Mouse (Mus musculus) left cerebral cortex, postnatal 36 days (tissue): ENCODE measurements around the gene Hpcal1. TPM values are rescaled to one million over a fixed set of nuclear protein-coding genes. Genes with fewer than 3 reads are reported as not detected.

ENCODE experiments used
- DNase-seq, 2 experiments: peaks; one replicate each; pipeline ENCODE4 v3.0.0; 2021 to 2022; ENCODE audit warnings: low spot score in 2 of 2, mixed read lengths in 1 of 2
- intact Hi-C: fragments of 180-260 bp; cut with DNase I; formaldehyde crosslinking; loops from one replicate; pipeline ENCODE4 v1.15.1; 2025
- total RNA-seq, 2 experiments: library from RNA; stranded (reverse); gene quantifications; 2 replicates each; pipeline ENCODE4 v1.2.3; 2021

The Hpcal1 gene
- total RNA-seq, 2 experiments from 2014 or later: 82.6 to 94.5 TPM

DNA sequence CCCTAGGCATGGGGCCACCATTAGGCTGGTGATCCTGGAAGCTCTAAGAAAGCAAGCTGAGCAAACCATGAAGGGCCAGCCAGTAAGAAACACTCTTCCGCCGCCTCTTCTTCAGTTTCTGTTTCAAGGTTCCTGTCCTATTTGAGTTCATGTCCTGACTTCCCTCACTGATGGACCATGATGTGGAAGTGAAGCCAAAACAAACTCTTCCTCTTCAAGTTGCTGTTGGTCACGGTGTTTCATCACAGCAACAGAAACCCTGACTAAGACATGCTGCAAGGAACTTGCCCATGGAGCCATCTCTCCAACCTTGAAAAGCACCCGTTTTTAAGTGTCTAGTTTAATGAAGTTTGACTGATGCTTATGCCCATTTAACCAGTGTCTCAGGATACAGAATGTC lies 11.1 kb upstream of the Hpcal1 start:
- DNase-seq: no peak
- intact Hi-C loops: no loop called here

DNA sequence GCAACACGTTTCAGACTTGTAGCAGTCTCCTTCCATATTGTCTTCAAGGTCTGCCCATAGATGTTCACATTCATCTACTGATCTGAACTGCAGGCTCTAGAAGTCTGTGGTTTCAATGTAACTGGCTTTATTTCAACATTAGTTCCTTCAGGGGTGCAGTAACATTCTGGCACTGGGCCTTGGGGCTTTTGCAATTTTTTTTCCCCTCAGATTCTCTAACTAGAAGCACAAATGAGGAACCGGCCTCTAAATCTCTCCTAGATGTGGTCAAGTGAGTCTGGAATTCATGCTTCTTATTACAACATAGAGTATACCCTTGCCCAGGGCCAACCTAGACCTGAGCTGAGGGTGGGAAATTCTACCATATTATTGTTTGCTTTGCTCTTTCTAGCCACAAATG lies 8.5 kb upstream of the Hpcal1 start:
- intact Hi-C loops: no loop called here
- no peak for DNase-seq

DNA sequence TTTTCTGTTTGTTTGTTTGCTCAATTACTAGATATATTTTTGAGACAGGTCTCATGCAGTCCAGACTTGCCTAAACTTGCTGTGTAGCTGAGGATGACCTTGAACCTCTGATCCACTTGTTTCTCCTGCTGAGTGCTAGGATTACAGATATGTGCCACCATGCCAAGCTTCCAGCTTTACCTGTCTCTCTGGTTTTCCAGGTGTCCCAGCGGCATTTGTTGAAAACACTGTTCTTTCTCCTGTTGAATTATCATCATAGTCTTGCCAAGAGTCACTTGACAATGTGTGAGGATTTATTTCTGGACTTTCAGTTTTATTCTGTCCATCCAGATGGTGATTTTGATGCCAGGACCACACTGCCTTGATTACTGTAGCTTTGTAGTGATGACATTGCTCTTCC lies 6.3 kb upstream of the Hpcal1 start:
- intact Hi-C loops: no loop called here
- no peak for DNase-seq

DNA sequence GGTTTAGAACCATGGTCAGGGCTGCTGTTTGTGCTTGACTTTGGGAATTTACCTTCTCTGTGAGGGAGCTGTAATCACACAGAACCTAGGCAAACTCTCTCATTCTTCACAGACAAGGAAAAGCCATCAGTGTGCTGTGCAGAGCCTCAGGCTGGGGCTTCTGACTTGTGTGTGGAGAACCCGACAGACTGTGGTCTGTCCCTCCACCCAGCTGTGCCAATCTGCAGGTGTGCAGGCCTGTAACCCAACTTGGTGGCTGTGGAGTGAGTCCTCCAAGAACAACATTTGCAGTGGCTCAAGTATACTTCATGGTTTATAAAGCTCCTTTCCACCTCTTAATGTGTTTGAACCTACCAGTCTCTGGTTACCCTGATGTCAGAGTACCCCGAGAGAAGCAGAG lies 4.5 kb upstream of the Hpcal1 start:
- intact Hi-C loops: no loop called here
- no peak for DNase-seq

DNA sequence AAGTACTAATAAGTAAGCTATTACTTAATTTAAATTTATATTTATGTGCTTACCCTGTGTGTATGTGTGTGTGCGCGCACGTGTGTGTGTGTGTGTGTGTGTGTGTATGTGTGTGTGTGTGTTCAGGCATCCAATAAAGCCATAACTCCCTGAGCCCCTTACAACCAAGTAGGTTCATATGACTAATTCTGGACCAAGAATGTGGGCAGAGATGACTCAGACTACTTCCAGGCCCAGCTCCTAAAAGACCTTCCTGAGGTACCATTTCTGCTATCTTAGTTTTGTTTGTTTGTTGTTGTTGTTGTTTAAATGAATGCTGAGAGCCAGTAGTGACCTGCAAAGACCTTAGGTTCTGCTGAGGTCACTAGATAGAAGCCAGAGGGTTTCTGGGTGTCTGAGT lies 1.7 kb upstream of the Hpcal1 start:
- DNase-seq: no peak
- intact Hi-C loops: no loop called here

GRCm38 (mm10) chr12:17689931-17690563 lies 609 bp upstream of the Hpcal1 start:
- intact Hi-C loops: loop anchor here (10.0 kb wide), 1 partner anchor 135 kb away; no protein-coding TSS in a partner anchor
- no peak for DNase-seq

DNA sequence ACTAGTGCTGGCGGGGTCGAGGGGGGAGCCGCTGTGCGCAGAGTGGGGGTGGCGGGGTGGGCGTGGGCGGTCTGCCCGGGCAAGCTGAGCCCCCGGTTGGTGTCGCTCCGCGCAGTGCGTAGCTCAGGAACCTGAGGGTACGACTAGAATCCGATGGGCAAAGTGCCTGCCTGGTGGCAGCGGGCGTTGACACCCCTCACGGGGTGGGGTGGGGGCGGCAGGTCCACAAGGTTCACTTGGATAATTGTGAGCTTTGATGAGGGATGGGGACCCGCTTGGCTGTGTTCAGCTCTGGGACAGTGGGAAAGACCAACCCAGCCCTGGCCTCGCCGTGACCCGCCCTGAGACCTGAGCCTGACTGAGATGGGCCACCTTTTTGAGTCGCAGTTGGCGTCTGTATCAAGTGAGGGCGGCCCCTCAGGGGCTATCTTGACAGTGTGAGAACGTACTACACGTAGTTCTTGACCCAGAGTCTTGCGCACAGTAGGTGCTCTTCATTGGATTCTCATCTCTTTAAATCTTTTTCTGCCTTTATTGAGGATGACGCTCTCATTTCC lies 742 bp downstream of the Hpcal1 start:
- DNase-seq: no peak
- intact Hi-C loops: loop anchor here (10.0 kb wide), 1 partner anchor 137 kb away; no protein-coding TSS in a partner anchor

GRCm38 (mm10) chr12:17691891-17692321 lies 1.2 kb downstream of the Hpcal1 start:
- DNase-seq: peak in 1 of 2 experiments; percentile 25
- intact Hi-C loops: loop anchor here (10.0 kb wide), 1 partner anchor 137 kb away; no protein-coding TSS in a partner anchor

- DNase-seq: no peak
- intact Hi-C loops: loop anchor here (10.0 kb wide), 1 partner anchor 138 kb away; no protein-coding TSS in a partner anchor
Measured at GRCm38 (mm10) chr12:17692356-17692755, 1.7 kb downstream of the Hpcal1 start.

DNA sequence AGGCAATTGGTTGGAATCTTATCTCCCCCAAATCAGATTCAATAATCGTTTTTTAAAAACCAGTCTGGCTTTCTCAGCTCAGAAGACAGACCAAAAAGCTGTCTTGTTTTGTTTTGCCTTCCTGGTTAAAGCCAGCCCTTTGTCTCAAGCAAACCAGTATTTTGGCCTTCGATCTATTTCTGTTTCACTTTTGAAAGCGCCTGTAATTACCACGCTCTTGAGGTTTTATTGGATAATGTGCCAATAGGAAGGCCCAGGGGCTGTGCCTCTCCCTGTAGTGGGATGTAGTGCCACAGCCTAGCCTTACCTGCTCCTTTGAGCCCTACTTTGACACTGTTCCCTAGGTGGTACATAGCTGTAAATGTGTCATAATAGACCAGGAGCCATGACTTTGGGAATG lies 2.3 kb downstream of the Hpcal1 start:
- DNase-seq: no peak
- intact Hi-C loops: loop anchor here (10.0 kb wide), 1 partner anchor 138 kb away; no protein-coding TSS in a partner anchor

DNA sequence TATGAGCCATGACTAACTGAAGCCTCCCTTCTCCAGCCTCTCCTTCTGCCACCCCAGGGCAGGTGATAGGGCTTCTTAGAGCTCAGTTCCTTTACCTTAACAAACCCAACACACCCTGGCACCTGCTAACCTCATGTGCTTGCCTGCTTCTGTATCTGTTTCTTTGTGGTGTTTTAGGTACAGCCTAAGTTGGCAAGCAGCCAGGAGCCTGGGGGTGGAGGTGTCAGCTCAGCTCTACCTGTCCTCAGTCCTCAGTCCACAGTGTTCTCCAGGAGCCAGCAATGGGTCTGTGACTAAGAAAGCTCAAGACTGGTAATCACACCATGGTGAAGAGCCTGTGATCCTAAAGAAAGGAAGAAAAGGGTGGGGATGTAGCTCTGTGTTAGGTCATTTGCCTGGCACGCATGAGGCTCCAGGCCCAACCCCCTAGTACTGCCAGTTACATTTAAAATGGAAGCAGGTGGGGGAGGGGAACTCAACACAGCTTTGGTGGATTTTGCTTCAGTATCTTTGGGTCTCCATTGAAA lies 4.0 kb downstream of the Hpcal1 start:
- DNase-seq: no peak
- intact Hi-C loops: loop anchor here (10.0 kb wide), 1 partner anchor 140 kb away; no protein-coding TSS in a partner anchor

DNA sequence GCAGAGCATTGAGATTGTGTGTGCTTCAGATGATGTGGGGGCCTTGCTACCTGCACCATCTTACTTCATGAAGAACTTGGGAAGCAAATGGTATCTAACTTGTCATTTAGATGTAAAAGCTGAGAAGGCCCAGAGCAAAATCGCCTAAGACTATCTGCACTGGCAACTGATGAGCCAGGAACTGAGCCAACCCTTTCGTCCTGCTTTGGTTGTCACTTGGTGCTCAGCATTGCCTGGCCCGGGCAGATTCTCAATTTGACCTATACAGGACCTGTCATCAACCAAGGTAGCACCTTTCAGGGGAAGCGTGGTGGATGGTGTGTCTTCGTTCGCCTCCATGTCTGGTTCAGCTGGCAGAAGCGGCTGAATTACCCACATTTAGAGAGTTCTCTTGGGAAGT lies 5.7 kb downstream of the Hpcal1 start:
- intact Hi-C loops: loop anchor here (10.0 kb wide), 1 partner anchor 142 kb away; no protein-coding TSS in a partner anchor

DNA sequence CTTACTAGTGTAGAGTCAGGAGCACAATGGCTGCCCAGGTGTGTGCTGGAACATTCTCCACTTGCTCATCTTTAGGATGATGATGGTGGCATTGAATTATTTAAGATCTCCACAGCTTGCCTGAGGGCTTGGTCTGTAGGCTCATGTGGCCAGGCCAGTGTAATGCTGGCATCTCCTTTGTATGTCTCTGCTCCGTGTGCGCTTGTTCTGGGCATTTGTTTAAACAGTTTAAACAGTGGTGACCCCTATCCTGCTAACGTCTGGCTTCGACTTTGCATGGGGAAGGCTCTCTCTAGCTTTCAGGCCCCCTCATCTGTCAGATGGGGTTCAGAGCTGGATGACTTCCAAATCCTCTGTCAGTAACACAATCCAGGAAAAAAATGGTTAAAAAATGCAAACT lies 8.3 kb downstream of the Hpcal1 start:
- intact Hi-C loops: loop anchor here (10.0 kb wide), 1 partner anchor 144 kb away; no protein-coding TSS in a partner anchor
- DNase-seq: no peak

More for the DNA sequence above, 5.7 kb downstream of the Hpcal1 start:
- DNase-seq: no peak

DNA sequence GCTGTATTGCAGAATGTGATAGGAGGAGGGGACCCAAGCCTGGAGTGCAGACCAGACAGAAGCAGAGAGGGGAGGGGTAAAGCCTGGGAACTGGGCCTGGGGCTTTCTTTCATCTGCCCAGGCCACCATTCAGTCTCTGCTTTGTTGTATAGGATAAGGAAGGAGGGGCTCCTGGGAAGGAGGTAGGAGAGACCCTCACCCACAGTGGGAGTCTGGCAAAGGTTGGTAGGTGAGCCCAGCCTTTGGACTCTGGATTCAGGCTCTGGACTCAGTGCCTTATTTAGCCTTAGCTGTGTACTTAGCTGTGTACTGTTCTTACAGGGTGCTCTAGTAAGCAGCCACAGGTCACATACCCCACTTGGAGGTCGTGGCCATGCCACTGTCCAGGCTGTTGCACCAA lies 8.8 kb downstream of the Hpcal1 start:
- intact Hi-C loops: loop anchor here (10.0 kb wide), 1 partner anchor 145 kb away; no protein-coding TSS in a partner anchor
- DNase-seq: no peak

- no peak for DNase-seq
- intact Hi-C loops: no loop called here
Measured at GRCm38 (mm10) chr12:17701131-17701720, 10.6 kb downstream of the Hpcal1 start.

- DNase-seq: no peak
- intact Hi-C loops: no loop called here
Measured at GRCm38 (mm10) chr12:17701795-17702194, 11.1 kb downstream of the Hpcal1 start.

DNA sequence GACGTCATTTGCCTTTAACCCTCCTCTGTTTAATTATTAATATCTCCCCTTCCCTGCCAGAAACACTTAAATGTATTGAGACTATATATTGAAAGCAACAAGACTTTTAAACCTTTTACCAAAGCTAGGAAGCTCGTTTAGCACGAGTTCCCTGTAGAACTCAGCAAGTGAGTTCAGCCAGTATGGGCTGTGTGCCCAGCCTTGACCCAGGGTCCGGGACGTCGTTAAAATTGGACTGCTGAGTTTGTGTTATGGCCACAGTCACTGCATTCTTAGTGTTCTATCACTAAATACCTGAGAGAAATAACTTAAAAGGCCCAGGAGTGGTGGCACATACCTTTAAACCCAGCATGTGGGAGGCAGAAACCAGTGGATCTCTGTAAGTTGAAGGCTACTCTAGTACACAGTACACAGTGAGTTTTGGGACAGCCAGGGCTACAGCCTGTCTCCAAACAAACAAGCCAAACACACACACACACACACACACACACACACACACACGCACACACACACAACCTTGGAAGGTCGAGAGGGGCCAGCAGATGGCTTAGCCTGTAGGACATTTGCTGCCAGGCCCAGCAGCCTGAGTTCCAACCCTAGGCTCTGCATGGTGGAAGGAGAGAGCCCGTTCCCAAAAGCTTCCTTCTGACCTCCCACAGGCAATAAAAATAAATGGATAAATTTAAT lies 11.7 kb downstream of the Hpcal1 start:
- intact Hi-C loops: no loop called here
- DNase-seq: no peak

GRCm38 (mm10) chr12:17702944-17703335 lies 12.3 kb downstream of the Hpcal1 start:
- intact Hi-C loops: no loop called here

GRCm38 (mm10) chr12:17703866-17704265 lies 13.2 kb downstream of the Hpcal1 start:
- intact Hi-C loops: no loop called here
- DNase-seq: no peak

More at GRCm38 (mm10) chr12:17702944-17703335, 12.3 kb downstream of the Hpcal1 start:
- DNase-seq: no peak

GRCm38 (mm10) chr12:17707472-17707871 lies 16.8 kb downstream of the Hpcal1 start:
- intact Hi-C loops: no loop called here
- DNase-seq: no peak
